Comparison of ENCODE assay signal across 26 mouse cellular contexts in the genomic region with DNA sequence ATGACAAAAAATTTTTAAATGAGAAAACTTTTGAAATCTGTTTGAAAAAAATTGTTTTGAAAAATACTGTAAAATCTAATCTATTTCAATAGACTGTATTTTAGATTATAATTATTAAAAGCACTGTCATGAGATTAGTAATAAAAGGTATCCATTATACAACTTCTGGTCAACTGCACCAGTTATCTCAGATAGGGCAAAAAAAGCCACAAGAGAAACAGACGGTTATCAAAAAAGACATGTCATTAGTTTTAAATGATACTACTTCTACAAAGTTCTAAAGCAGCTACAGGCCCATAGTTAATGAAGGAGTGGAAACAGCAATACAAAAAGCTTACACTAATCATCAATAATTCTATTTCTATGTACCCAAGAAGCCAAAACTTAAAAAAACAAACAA.
A peak's percentile ranks its signal among the peaks of the same experiment; 100 is the strongest.
DNase-seq lines count a peak whose midpoint lies in the region; ATAC-seq and TF ChIP-seq lines count a peak whose summit lies in the region.
"Had no signal": no experiment of that assay in that cellular context is flagged by ENCODE, and none has a peak within 500 bp of the region (broad histone marks: within the 10 kb centered on the region; RNA-seq: fewer than 3 reads in every experiment).

No protein-coding gene starts in this region.

- H3K4me1 ChIP-seq in liver, embryonic 13.5 days (replicated peaks), result peaks cover 6% of the 10 kb centered on the region; the same call in 1 of the 2 replicates
- H3K4me1 ChIP-seq in MEL (ENCODE audit: control insufficient read depth in 1 of 2, insufficient read depth in 2 of 2, low read length in 2 of 2), result peaks cover 6 to 19% of the 10 kb centered on the region in 2 experiments
- no peaks in the 10 kb centered on the region for H3K4me1 ChIP-seq in forebrain, embryonic 11.5 days (replicated peaks; ENCODE audit: control insufficient read depth, insufficient read depth, low read length)
- H3K4me1 ChIP-seq: embryonic facial prominence, embryonic 13.5 days; embryonic facial prominence, embryonic 15.5 days; forebrain, embryonic 10.5 days; forebrain, embryonic 13.5 days had no signal

- H3K36me3 ChIP-seq in liver, embryonic 13.5 days, result no peaks in the 10 kb centered on the region
- H3K36me3 ChIP-seq in MEL (ENCODE audit: control insufficient read depth in 1 of 2, insufficient read depth in 2 of 2, low read length in 2 of 2), result peaks cover 0 to 28% of the 10 kb centered on the region in 2 experiments; a peak in 2 of 4 replicates
- no peaks in the 10 kb centered on the region for H3K36me3 ChIP-seq in forebrain, embryonic 11.5 days (ENCODE audit: control insufficient read depth, insufficient read depth, low read length)
- H3K36me3 ChIP-seq: embryonic facial prominence, embryonic 15.5 days; forebrain, embryonic 10.5 days; G1E had no signal

- peak; percentile 86 to 87 for TF ChIP-seq EP300 in MEL (IDR thresholded peaks at IDR 0.05; ENCODE audit: low read depth in 1 of 2, low read length in 2 of 2)

- no peak overlapping the region for H3K4me3 ChIP-seq in liver, embryonic 13.5 days (replicated peaks)
- no peak overlapping the region for H3K4me3 ChIP-seq in MEL (ENCODE audit: control insufficient read depth in 1 of 2, insufficient read depth in 1 of 2, low read depth in 2 of 2, low read length in 2 of 2)
- no peak overlapping the region for H3K4me3 ChIP-seq in forebrain, embryonic 11.5 days (ENCODE audit: low read depth, low read length)
- H3K4me3 ChIP-seq: embryonic facial prominence, embryonic 13.5 days; embryonic facial prominence, embryonic 15.5 days; erythroblast, embryonic 14.5 days; forebrain, embryonic 10.5 days; forebrain, embryonic 13.5 days; forebrain, embryonic 15.5 days had no signal

- no peak overlapping the region for H3K4me2 ChIP-seq in liver, embryonic 13.5 days
- H3K4me2 ChIP-seq in forebrain, embryonic 11.5 days (ENCODE audit: low read depth, low read length, severe bottlenecking), result no peak overlapping the region
- H3K4me2 ChIP-seq: embryonic facial prominence, embryonic 13.5 days; embryonic facial prominence, embryonic 15.5 days; forebrain, embryonic 13.5 days; forebrain, embryonic 15.5 days had no signal

- H3K27ac ChIP-seq in liver, embryonic 13.5 days, result no peak overlapping the region
- H3K27ac ChIP-seq in MEL (ENCODE audit: control insufficient read depth, low read depth, low read length), result no peak overlapping the region
- H3K27ac ChIP-seq in forebrain, embryonic 11.5 days (ENCODE audit: low read depth, low read length), result no peak overlapping the region
- H3K27ac ChIP-seq: embryonic facial prominence, embryonic 13.5 days; embryonic facial prominence, embryonic 15.5 days; forebrain, embryonic 10.5 days; forebrain, embryonic 13.5 days; forebrain, embryonic 15.5 days had no signal

- no peak for TF ChIP-seq RAD21 in MEL (IDR thresholded peaks at IDR 0.05; ENCODE audit: low read depth, low read length)

- no peak overlapping the region for H3K9ac ChIP-seq in liver, embryonic 13.5 days
- no peak overlapping the region for H3K9ac ChIP-seq in MEL (ENCODE audit: control insufficient read depth, low read depth, low read length, poor library complexity, severe bottlenecking)
- no peak overlapping the region for H3K9ac ChIP-seq in forebrain, embryonic 11.5 days (ENCODE audit: low read length)
- H3K9ac ChIP-seq: embryonic facial prominence, embryonic 13.5 days; embryonic facial prominence, embryonic 15.5 days; forebrain, embryonic 13.5 days; forebrain, embryonic 15.5 days; forebrain, postnatal 0 days had no signal

- TF ChIP-seq CTCF in MEL (IDR thresholded peaks at IDR 0.05 in 2 of 3, conservative IDR thresholded peaks at IDR 0.05 in 1 of 3; ENCODE audit: control insufficient read depth in 1 of 3, insufficient read depth in 1 of 3, low read depth in 2 of 3, low read length in 3 of 3, poor library complexity in 1 of 3, severe bottlenecking in 1 of 3), result no peak

- DNase-seq in liver, embryonic 13.5 days, result no peak
- DNase-seq in liver, result no peak
- peak; percentile 45 for DNase-seq in 416B (ENCODE audit: low read depth)
- peak; percentile 34 for DNase-seq in MEL (ENCODE audit: low read depth, low spot score)
- DNase-seq in forebrain, embryonic 11.5 days (ENCODE audit: low spot score), result no peak
- DNase-seq: adrenal gland, adult 2 months; adrenal gland, postnatal 10 days; adrenal gland, postnatal 25 days; B cell, adult 2 months; cerebellum, adult 11 months; cerebellum, adult 18-20 months; cerebellum, adult 8-10 months; cerebellum, adult 9-11 months; cerebellum, postnatal 14 days; cerebellum, postnatal 36 days; embryo, embryonic 11 days; forebrain, postnatal 0 days had no signal

- peak; percentile 39; the same call in 1 of the 2 replicates for ATAC-seq in liver, embryonic 13.5 days (ENCODE audit: low read depth)
- ATAC-seq in forebrain, embryonic 11.5 days (replicated peaks; ENCODE audit: low FRiP score), result no peak
- ATAC-seq: CD4-positive, CD25-positive, alpha-beta regulatory T cell, adult 4 months; forebrain, embryonic 13.5 days; forebrain, embryonic 15.5 days; forebrain, postnatal 0 days had no signal

- no peaks in the 10 kb centered on the region for H3K27me3 ChIP-seq in liver, embryonic 13.5 days
- no peaks in the 10 kb centered on the region for H3K27me3 ChIP-seq in MEL (ENCODE audit: control insufficient read depth in 1 of 2, insufficient read depth in 2 of 2, low read length in 2 of 2)
- no peaks in the 10 kb centered on the region for H3K27me3 ChIP-seq in forebrain, embryonic 11.5 days (ENCODE audit: control insufficient read depth, insufficient read depth, low read length)
- H3K27me3 ChIP-seq: CH12.LX; embryonic facial prominence, embryonic 13.5 days; embryonic facial prominence, embryonic 15.5 days; forebrain, embryonic 13.5 days; forebrain, embryonic 15.5 days had no signal

- 21% methylated on average over 1 of the region's 1 CpGs for WGBS in liver, embryonic 13.5 days (ENCODE audit: insufficient replicate concordance)
- 88% methylated on average over 1 of the region's 1 CpGs for WGBS in forebrain, embryonic 11.5 days

- H3K9me3 ChIP-seq in liver, embryonic 13.5 days (replicated peaks), result no peaks in the 10 kb centered on the region
- H3K9me3 ChIP-seq in MEL (replicated peaks; ENCODE audit: insufficient read depth, low read length), result no peaks in the 10 kb centered on the region
- H3K9me3 ChIP-seq in forebrain, embryonic 11.5 days (ENCODE audit: control insufficient read depth, low read length), result no peaks in the 10 kb centered on the region
- H3K9me3 ChIP-seq: embryonic facial prominence, embryonic 13.5 days; embryonic facial prominence, embryonic 15.5 days; forebrain, embryonic 10.5 days; forebrain, embryonic 13.5 days; forebrain, embryonic 15.5 days; G1E had no signal

- no peaks in the 10 kb centered on the region for H3K79me2 ChIP-seq in MEL (ENCODE audit: control insufficient read depth, insufficient read depth, low read length, poor library complexity)

- no peak for TF ChIP-seq POLR2A in MEL (IDR thresholded peaks at IDR 0.05; ENCODE audit: control insufficient read depth in 1 of 2, insufficient read depth in 1 of 2, low read depth in 1 of 2, low read length in 2 of 2, poor library complexity in 1 of 2)

TF ChIP-seq in MEL, 35 proteins besides CTCF, POLR2A, EP300 and RAD21:
- TF ChIP-seq NRF1 (IDR thresholded peaks at IDR 0.05; ENCODE audit: insufficient read depth, low read depth, low read length, poor library complexity, severe bottlenecking) (no peak), RCOR1 (IDR thresholded peaks at IDR 0.05; ENCODE audit: low read depth, low read length) (peak; percentile 66; the same call in 1 of the 2 replicates), GATA1 (IDR thresholded peaks at IDR 0.05; ENCODE audit: low read depth, low read length) (peak; percentile 83), BHLHE40 (IDR thresholded peaks at IDR 0.05; ENCODE audit: borderline replicate concordance, low read depth, low read length) (no peak), TCF12 (IDR thresholded peaks at IDR 0.05; ENCODE audit: low read depth, low read length) (peak; percentile 87), GABPA (IDR thresholded peaks at IDR 0.05; ENCODE audit: low read depth, low read length) (no peak), ZNF384 (IDR thresholded peaks at IDR 0.05; ENCODE audit: low read depth, low read length) (no peak), ETS1 (IDR thresholded peaks at IDR 0.05; ENCODE audit: low read depth, low read length) (peak; percentile 76), NELFE (IDR thresholded peaks at IDR 0.05; ENCODE audit: low read depth, low read length) (no peak), SIN3A (IDR thresholded peaks at IDR 0.05; ENCODE audit: low read length) (no peak; the same call in 1 of the 2 replicates)

Comparison
In these comparisons a context has a peak if more than half of its experiments do, and no peak if none do; other contexts are left out.
1. DNase-seq: peak in 416B (single experiment) and MEL (single experiment); none in liver, embryonic 13.5 days (single experiment), liver (single experiment) and forebrain, embryonic 11.5 days (single experiment).